Mouse (Mus musculus) lung, embryonic 16.5 days (tissue): ENCODE measurements around the gene Ttll6. TPM values are rescaled to one million over a fixed set of nuclear protein-coding genes. Genes with fewer than 3 reads are reported as not detected.
A peak's percentile ranks its signal among the peaks of the same experiment; 100 is the strongest.

Experiments used
- ATAC-seq: fragments of 200-750 bp; cut with Nextera tagmentation; 2 replicates; pipeline ENCODE4 v1.8.0; 2017; ENCODE audit warnings: low read depth, mild to moderate bottlenecking, moderate library complexity
- H3K27ac ChIP-seq: fragments of 300-500 bp; sonication (generic); 2 replicates; pipeline ENCODE4 v1.5.1; 2014; ENCODE audit warnings: mild to moderate bottlenecking, control low read depth, low read length
- H3K27me3 ChIP-seq: fragments of 300-500 bp; sonication (generic); 2 replicates; pipeline ENCODE4 v1.6.1; 2014; ENCODE audit warnings: low read depth, low read length, mixed read lengths; ENCODE audit not compliant: control insufficient read depth, insufficient read depth
- H3K36me3 ChIP-seq: fragments of 300-500 bp; sonication (generic); 2 replicates; pipeline ENCODE4 v1.6.1; 2014; ENCODE audit warnings: low read length; ENCODE audit not compliant: control insufficient read depth, insufficient read depth
- H3K4me1 ChIP-seq: fragments of 300-500 bp; sonication (generic); replicated peaks from 2 replicates; pipeline ENCODE4 v1.6.1; 2014; ENCODE audit warnings: low read length, mixed read lengths; ENCODE audit not compliant: control insufficient read depth, insufficient read depth
- H3K4me2 ChIP-seq: fragments of 300-500 bp; sonication (generic); 2 replicates; pipeline ENCODE4 v1.6.1; 2014; ENCODE audit warnings: low read depth, low read length, control low read depth
- H3K4me3 ChIP-seq: fragments of 300-500 bp; sonication (generic); 2 replicates; pipeline ENCODE4 v1.5.1; 2014; ENCODE audit warnings: mild to moderate bottlenecking, low read length, control low read depth
- H3K9ac ChIP-seq: fragments of 300-500 bp; sonication (generic); 2 replicates; pipeline ENCODE4 v1.6.1; 2014; ENCODE audit warnings: low read length, control low read depth
- H3K9me3 ChIP-seq: fragments of 300-500 bp; sonication (generic); 2 replicates; pipeline ENCODE4 v1.6.1; 2016; ENCODE audit warnings: low read length; ENCODE audit not compliant: control insufficient read depth
- WGBS: fragments of 180-500 bp; shearing (Covaris S2); extraction: QIAGEN DNeasy Blood & Tissue Kit; methylation state at CpG from one replicate; pipeline ENCODE4 v1.1.7; 2014; 5-methylcytosine and 5-hydroxymethylcytosine counted together
- polyA plus RNA-seq: library from polyadenylated mRNA; unstranded; fragments of >200 nt; fragmentation: Nextera tagmentation; extraction: Ambion mirVana; gene quantifications from 2 replicates; pipeline ENCODE4 v1.2.1, GENCODE M21; 2015

Gene Ttll6
- polyA plus RNA-seq, 1 experiment from 2014 or later: 2.2 TPM

DNA sequence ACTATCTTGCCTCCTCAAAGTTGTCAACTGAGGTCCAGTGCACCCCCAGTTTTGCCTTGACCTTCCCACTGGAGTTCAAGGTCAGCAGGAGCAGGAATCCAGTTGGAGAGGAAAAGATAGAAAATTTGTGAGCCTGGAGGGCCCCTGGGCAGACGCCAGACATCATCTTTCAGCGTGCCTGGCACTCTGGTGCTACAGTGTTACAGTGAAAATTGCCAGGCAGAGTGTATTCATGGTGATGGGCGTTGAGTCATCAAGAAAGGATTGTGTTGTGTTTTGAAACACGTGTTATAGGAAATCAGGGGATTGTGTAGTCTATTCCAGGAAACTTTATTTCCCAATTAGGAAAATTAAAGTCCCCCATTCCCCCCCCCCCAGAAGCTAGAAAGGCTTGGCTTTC is 10.2 kb downstream of the Ttll6 start:
- Histone ChIP-seq H3K9ac (no peak overlapping the region), H3K4me3 (no peak overlapping the region), H3K4me2 (no peak overlapping the region), H3K27me3 (peaks cover 22% of the 10 kb centered on the region), H3K36me3 (no peaks in the 10 kb centered on the region), H3K27ac (no peak overlapping the region), H3K9me3 (no peaks in the 10 kb centered on the region), H3K4me1 (no peaks in the 10 kb centered on the region)
- WGBS: 57% methylated on average over 4 of the region's 4 CpGs
- no peak for ATAC-seq

DNA sequence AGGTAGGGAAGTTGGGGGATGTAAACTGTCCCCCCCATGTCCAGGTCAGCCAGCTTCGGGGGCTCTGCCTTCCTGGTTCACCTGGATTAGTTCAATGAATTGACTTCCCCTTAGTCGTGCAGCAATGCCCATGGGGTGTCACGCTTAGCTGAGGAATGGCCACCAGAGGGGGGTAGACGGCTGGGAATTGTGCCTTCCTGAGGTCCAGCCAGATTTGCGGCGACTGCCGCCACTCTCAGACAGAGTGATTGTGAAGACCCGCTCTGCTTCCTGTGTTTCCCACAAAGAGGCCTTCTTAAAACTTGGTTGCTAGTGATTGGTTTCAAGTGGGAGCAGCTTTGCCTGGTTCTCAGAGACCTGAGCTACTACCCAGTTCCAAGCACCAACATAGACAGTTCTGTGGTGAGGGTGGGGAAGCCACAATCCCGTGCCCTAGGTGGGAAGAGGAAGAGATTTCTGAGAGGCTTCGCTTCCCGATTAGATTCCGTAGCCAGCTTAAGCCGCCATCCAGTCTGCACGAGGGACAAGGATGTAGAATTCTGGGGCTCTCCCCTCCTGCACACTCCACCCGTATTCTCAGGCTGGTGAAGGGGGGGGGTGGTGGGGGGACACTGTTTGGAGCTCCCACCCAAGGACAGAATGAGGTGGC is 12.2 kb downstream of the Ttll6 start:
- Histone ChIP-seq H3K9ac (peak overlapping the region; percentile 47), H3K4me2 (peak overlapping the region; percentile 33), H3K36me3 (no peaks in the 10 kb centered on the region), H3K27ac (no peak overlapping the region), H3K27me3 (peaks cover 25% of the 10 kb centered on the region), H3K4me1 (no peaks in the 10 kb centered on the region), H3K9me3 (no peaks in the 10 kb centered on the region), H3K4me3 (0 out of 2 replicates have a peak overlapping the region, but pooled peaks have one; percentile 17)
- peak; percentile 89; the same call in 1 of the 2 replicates for ATAC-seq
- 4% methylated on average over 15 of the region's 15 CpGs for WGBS

DNA sequence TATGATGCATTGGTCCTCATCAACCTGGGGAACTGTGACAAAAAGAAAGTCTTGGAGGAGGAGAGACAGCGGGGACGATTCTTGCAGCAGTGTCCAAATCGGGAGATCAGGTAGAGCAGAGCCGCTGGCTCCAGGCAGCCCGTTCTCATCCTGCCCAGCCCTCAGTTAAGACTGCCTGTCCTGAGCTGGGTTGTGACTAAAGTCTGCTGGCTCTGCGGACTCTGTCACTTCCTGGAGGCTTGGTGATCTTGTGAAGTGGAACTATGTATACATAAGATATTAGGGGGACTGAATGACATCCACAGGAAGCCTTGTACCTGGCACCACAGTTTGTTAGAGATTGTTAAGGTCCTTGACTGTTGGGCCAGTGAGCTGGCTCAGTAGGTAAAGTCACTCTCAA is 13.9 kb downstream of the Ttll6 start:
- Histone ChIP-seq H3K27ac (no peak overlapping the region), H3K9ac (no peak overlapping the region), H3K4me3 (no peak overlapping the region), H3K4me1 (no peaks in the 10 kb centered on the region), H3K27me3 (peaks cover 27% of the 10 kb centered on the region), H3K9me3 (no peaks in the 10 kb centered on the region), H3K36me3 (no peaks in the 10 kb centered on the region), H3K4me2 (no peak overlapping the region)
- no peak for ATAC-seq
- WGBS: 55% methylated on average over 6 of the region's 6 CpGs

DNA sequence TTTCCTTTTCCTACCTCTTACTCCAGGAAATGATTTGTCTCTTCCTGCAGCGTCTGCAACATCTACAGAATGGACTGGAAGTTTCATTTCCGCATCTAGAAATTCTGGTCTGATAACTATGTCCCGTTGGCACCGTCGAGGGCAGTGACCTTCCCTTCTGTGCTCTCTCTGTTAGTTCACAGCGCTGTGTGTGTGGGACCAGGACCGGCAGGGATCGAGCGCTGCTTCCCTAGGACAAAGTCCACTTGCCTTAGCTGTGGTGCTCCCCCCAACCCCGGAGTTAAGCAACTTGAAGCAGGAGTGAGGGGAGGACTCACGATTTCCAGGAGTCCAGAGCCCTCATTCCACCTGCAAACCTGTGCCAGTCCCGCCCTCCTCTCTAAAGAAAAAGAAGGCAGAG is 31.2 kb downstream of the Ttll6 start:
- Histone ChIP-seq H3K27ac (no peak overlapping the region), H3K36me3 (no peaks in the 10 kb centered on the region), H3K27me3 (peaks cover 47% of the 10 kb centered on the region), H3K4me2 (no peak overlapping the region), H3K4me1 (no peaks in the 10 kb centered on the region), H3K4me3 (no peak overlapping the region), H3K9ac (no peak overlapping the region), H3K9me3 (0 out of 2 replicates have a peak, but pooled peaks cover 4% of the 10 kb centered on the region)
- 55% methylated on average over 12 of the region's 12 CpGs for WGBS
- ATAC-seq: no peak

DNA sequence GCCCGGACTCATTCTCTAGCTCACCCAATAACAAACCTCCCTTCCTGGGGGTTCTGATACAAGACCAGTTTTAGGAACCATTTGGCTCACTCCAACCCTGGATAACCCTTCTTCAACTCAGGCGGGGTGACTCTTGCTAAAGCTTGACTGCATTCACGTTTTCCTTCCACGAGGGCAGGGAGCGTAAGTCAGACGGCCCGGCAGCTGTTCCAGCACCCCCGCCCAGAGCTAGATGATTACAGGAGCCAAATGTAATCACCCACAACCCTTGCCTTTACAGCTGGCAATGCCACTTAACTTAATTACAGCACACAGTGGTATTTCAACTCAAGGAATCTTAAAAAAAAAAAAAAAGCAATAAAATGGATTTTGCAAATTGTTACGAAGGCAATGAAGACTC is 34.5 kb downstream of the Ttll6 start:
- Histone ChIP-seq H3K9ac (no peak overlapping the region), H3K9me3 (no peaks in the 10 kb centered on the region), H3K4me3 (no peak overlapping the region), H3K36me3 (no peaks in the 10 kb centered on the region), H3K27me3 (peaks cover 81% of the 10 kb centered on the region), H3K4me1 (no peaks in the 10 kb centered on the region), H3K27ac (no peak overlapping the region), H3K4me2 (no peak overlapping the region)
- no peak for ATAC-seq
- WGBS: 28% methylated on average over 9 of the region's 9 CpGs

DNA sequence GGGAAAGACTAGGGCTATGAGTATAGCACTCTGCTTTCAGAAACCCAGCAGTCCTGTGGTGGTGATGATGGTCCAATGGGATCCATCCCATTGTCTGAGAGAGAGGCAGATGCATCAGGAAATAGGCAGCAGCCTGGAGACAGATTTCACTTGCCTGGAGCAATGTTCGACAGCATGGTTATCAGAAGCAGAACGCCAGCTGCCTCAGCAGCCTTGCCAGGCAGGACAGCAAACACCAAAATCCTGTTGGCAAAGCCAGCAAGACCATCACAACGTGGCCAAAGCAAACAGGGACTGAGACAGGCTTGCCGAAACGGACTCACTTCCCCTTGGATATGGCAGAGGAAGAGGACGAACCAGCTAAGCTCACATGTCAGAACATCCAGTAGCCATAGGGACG is 35.4 kb downstream of the Ttll6 start:
- H3K4me2 ChIP-seq: no peak overlapping the region

DNA sequence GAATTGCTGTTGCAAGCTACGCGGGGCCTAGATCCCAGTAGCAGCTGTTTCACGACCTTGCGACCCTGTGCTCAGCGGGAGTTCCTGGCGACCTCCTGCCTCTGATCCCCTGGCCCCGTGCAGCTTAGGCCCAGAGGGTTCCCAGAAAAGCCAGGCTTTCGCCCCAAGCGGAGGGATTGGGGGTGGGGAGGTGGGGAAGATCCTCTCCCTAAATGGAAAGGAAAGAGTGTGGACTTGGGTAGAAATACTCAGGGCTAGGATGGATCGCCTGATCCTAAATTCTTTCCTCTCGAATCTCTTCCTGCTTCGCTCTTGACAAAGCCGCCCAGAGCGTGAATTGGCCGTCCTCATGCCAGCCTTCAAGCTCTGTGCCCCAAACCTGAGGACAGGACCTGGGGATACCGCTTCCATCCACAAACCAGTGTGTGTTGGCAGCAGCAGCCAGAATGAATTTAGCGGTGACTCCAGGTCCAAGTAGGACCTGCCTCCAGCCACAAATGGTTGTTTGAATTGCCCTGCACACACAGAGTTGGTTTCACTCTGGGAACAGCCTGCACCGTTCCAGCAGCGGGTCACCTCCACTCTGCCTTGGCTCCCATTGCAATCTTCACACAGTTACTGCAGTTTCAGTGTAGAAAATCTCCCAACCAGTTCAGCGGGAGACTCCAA is 37.3 kb downstream of the Ttll6 start:
- H3K27ac ChIP-seq: no peak overlapping the region
- peaks cover 95% of the 10 kb centered on the region for H3K27me3 ChIP-seq
- H3K4me3 ChIP-seq: no peak overlapping the region
- H3K4me2 ChIP-seq: no peak overlapping the region
- no peaks in the 10 kb centered on the region for H3K9me3 ChIP-seq
- no peaks in the 10 kb centered on the region for H3K4me1 ChIP-seq
- H3K9ac ChIP-seq: no peak overlapping the region
- no peak for ATAC-seq
- H3K36me3 ChIP-seq: no peaks in the 10 kb centered on the region
- WGBS: 3% methylated on average over 20 of the region's 20 CpGs

More for the DNA sequence above, 35.4 kb downstream of the Ttll6 start:
- Histone ChIP-seq H3K27ac (no peak overlapping the region), H3K9me3 (no peaks in the 10 kb centered on the region), H3K4me3 (no peak overlapping the region), H3K27me3 (peaks cover 86% of the 10 kb centered on the region), H3K4me1 (no peaks in the 10 kb centered on the region), H3K36me3 (no peaks in the 10 kb centered on the region), H3K9ac (no peak overlapping the region)
- ATAC-seq: no peak
- WGBS: 14% methylated on average over 7 of the region's 7 CpGs

DNA sequence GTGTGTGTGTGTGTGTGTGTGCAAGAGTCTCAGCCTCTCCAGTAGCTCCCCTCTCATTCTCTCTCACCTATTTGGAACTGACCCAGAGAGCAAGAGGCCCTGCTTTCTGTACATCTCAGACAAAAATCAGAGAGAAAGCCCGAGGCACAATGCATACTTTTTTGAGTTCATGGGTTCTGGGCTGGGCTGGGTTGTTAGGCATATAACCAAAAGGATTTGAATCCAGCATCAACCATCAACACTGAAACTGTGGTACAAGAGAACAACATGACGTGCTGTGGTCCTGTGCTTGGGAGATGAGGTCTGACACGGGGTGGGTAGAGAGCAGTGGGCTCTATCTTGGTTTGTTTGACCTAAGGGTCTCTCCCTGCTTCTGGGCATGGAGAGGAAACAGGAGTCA is 38.0 kb downstream of the Ttll6 start:
- H3K27me3 ChIP-seq: peaks cover 98% of the 10 kb centered on the region
- ATAC-seq: no peak
- no peak overlapping the region for H3K27ac ChIP-seq
- no peak overlapping the region for H3K4me3 ChIP-seq
- H3K9ac ChIP-seq: no peak overlapping the region
- no peaks in the 10 kb centered on the region for H3K4me1 ChIP-seq
- H3K36me3 ChIP-seq: no peaks in the 10 kb centered on the region
- WGBS: 9% methylated on average over 3 of the region's 3 CpGs
- no peak overlapping the region for H3K4me2 ChIP-seq
- no peaks in the 10 kb centered on the region for H3K9me3 ChIP-seq

DNA sequence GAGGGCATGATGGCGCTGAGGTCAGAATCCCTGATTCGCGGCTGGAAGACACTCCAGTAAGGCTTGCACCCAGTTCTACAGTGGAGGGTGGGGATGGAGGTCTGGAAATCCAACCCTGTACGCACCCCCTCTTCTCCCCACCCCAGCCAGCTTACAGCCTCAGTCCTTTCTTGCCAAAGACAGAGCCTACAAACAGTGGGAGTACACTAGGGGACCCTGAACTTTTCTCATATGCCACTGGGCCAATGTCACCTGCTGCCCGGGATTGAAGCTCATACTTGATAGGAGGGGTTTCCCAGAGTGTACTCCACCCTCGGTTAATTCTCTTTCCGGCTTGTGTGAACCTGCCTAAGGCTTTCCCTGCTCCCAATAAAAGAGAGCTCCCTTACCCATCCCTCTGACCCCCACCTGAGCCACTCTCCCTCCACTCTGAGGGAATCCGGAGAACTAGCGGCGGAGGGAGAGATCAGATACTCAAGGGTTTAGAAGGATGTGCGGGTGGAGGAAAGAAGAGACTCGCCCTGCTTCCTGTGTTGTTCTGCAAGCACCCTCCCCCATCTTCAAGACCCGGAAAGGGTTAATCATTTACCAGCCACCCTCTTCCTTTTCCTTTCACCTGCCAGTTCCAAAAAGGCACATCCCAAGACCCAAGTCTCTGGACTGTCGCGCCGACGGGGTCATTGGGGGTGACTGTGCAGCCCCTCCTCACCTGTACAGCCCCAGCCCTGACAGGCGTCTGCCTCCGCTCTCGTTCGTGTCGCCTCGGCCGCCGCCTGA is 39.1 kb downstream of the Ttll6 start:
- H3K36me3 ChIP-seq: no peaks in the 10 kb centered on the region
- H3K4me3 ChIP-seq: no peak overlapping the region
- no peak overlapping the region for H3K9ac ChIP-seq
- no peaks in the 10 kb centered on the region for H3K4me1 ChIP-seq
- peaks cover 94% of the 10 kb centered on the region for H3K27me3 ChIP-seq
- 1% methylated on average over 25 of the region's 25 CpGs for WGBS
- H3K9me3 ChIP-seq: no peaks in the 10 kb centered on the region
- H3K27ac ChIP-seq: no peak overlapping the region
- ATAC-seq: no peak
- no peak overlapping the region for H3K4me2 ChIP-seq
